Mouse (Mus musculus) hindbrain, embryonic 12.5 days (tissue): Measurements from ENCODE around the gene Slc50a1. TPM values are rescaled to one million over a fixed set of nuclear protein-coding genes. Genes with fewer than 3 reads are reported as not detected.
A peak's percentile ranks its signal among the peaks of the same experiment; 100 is the strongest.

Experiments used
- ATAC-seq: fragments of 200-750 bp; cut with Nextera tagmentation; 2 replicates; pipeline ENCODE4 v1.8.0; 2017; ENCODE audit warnings: moderate TSS enrichment; ENCODE audit not compliant: low FRiP score
- H3K27ac ChIP-seq: fragments of 300-500 bp; sonication (generic); 2 replicates; pipeline ENCODE4 v1.5.1; 2016; ENCODE audit warnings: mild to moderate bottlenecking
- H3K27me3 ChIP-seq: fragments of 300-500 bp; sonication (generic); 2 replicates; pipeline ENCODE4 v1.6.1; 2016; ENCODE audit warnings: mild to moderate bottlenecking
- H3K36me3 ChIP-seq: fragments of 300-500 bp; sonication (generic); 2 replicates; pipeline ENCODE4 v1.6.1; 2016; ENCODE audit warnings: mild to moderate bottlenecking
- H3K4me1 ChIP-seq: fragments of 300-500 bp; sonication (generic); 2 replicates; pipeline ENCODE4 v1.6.1; 2016
- H3K4me2 ChIP-seq: fragments of 300-500 bp; sonication (generic); replicated peaks from 2 replicates; pipeline ENCODE4 v1.6.1; 2016; ENCODE audit warnings: mild to moderate bottlenecking
- H3K4me3 ChIP-seq: fragments of 300-500 bp; sonication (generic); 2 replicates; pipeline ENCODE4 v1.5.1; 2016; ENCODE audit warnings: mild to moderate bottlenecking
- H3K9ac ChIP-seq: fragments of 300-500 bp; sonication (generic); 2 replicates; pipeline ENCODE4 v1.6.1; 2016; ENCODE audit warnings: mild to moderate bottlenecking, moderate library complexity
- H3K9me3 ChIP-seq: fragments of 300-500 bp; sonication (generic); replicated peaks from 2 replicates; pipeline ENCODE4 v1.6.1; 2016; ENCODE audit warnings: mild to moderate bottlenecking
- WGBS: fragments of 180-500 bp; shearing (Covaris S2); methylation state at CpG from one replicate; pipeline ENCODE4 v1.1.7; 2016; 5-methylcytosine and 5-hydroxymethylcytosine counted together
- polyA plus RNA-seq: library from polyadenylated mRNA; unstranded; fragments of >200 nt; fragmentation: Nextera tagmentation; extraction: Ambion mirVana; gene quantifications from 2 replicates; pipeline ENCODE4 v1.2.1, GENCODE M21; 2016

The Slc50a1 gene
- polyA plus RNA-seq, 1 experiment from 2014 or later = 44.9 TPM

- H3K4me1 ChIP-seq = peaks cover 39% of the 10 kb centered on the region
- no peaks in the 10 kb centered on the region for H3K9me3 ChIP-seq
- H3K4me3 ChIP-seq = peak overlapping the region; percentile 43
- H3K27me3 ChIP-seq = peaks cover 49% of the 10 kb centered on the region
- WGBS = 22% methylated on average over 8 of the region's 8 CpGs
- H3K36me3 ChIP-seq = no peaks in the 10 kb centered on the region
- H3K9ac ChIP-seq = peak overlapping the region; percentile 61
- ATAC-seq = no peak
- no peak overlapping the region for H3K27ac ChIP-seq
- peak overlapping the region; percentile 89 for H3K4me2 ChIP-seq
Measured at GRCm38 (mm10) chr3:89278643-89279042, 8.3 kb upstream of the Slc50a1 start.

- Histone ChIP-seq H3K9ac (peak overlapping the region; percentile 61; the same call in 1 of the 2 replicates), H3K9me3 (no peaks in the 10 kb centered on the region), H3K4me3 (peak overlapping the region; percentile 3; the same call in 1 of the 2 replicates), H3K4me2 (peak overlapping the region; percentile 89), H3K27me3 (peaks cover 49% of the 10 kb centered on the region), H3K4me1 (peaks cover 39% of the 10 kb centered on the region), H3K27ac (no peak overlapping the region), H3K36me3 (no peaks in the 10 kb centered on the region)
- no peak for ATAC-seq
- WGBS = 77% methylated on average over 7 of the region's 7 CpGs
Measured at GRCm38 (mm10) chr3:89278107-89278506, 7.7 kb upstream of the Slc50a1 start.

DNA sequence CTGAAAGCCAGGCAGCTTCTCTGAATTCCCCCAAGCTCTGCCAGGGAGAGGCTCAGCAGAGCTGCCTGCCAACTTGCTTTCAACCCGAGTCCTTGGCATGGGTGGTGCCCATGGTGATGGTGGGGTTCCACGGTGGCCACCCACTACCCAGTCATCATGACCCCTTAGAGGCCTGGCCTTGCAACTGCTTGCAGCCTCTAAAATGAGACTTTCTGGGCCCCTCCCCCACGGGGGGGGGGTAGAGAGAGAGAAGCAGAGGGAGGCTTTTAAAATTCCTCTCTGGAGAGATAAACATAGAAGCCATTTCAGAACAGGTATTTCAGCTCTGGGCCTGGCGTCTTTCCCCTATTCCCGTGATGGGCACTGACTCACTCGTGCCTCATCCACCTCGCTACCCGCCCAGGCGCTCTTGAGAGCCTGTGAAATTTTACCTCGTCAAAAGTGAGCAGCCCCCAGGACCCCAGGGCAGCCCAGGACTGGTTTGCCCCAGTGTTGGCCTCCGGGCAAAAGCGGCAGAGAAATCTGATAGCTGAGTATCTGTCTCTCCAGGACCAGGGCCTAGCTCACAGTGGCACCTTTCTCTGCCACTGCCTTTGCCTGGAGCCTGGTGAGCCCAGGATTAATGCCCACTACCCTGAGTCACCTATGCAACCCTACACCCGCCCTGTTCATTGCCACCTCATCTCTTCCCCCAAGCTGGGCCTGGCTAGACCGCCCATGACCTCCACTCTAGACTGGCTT lies 7.1 kb upstream of the Slc50a1 start:
- Histone ChIP-seq H3K4me2 (peak overlapping the region; percentile 89), H3K9me3 (no peaks in the 10 kb centered on the region), H3K27ac (peak overlapping the region; percentile 49; the same call in 1 of the 2 replicates), H3K4me1 (peaks cover 39% of the 10 kb centered on the region), H3K4me3 (peak overlapping the region; percentile 12; the same call in 1 of the 2 replicates), H3K9ac (peak overlapping the region; percentile 47; the same call in 1 of the 2 replicates), H3K36me3 (no peaks in the 10 kb centered on the region), H3K27me3 (peaks cover 49% of the 10 kb centered on the region)
- ATAC-seq = no peak
- WGBS = 49% methylated on average over 14 of the region's 14 CpGs

GRCm38 (mm10) chr3:89276061-89276460 lies 5.7 kb upstream of the Slc50a1 start:
- Histone ChIP-seq H3K4me1 (peaks cover 33% of the 10 kb centered on the region), H3K9ac (no peak overlapping the region), H3K4me3 (no peak overlapping the region), H3K36me3 (no peaks in the 10 kb centered on the region), H3K9me3 (no peaks in the 10 kb centered on the region), H3K4me2 (no peak overlapping the region), H3K27ac (no peak overlapping the region), H3K27me3 (peaks cover 37% of the 10 kb centered on the region)
- ATAC-seq = no peak
- 91% methylated on average over 13 of the region's 13 CpGs for WGBS

- no peak overlapping the region for H3K4me2 ChIP-seq
- H3K9me3 ChIP-seq = no peaks in the 10 kb centered on the region
- H3K4me3 ChIP-seq = no peak overlapping the region
- peaks cover 29% of the 10 kb centered on the region for H3K4me1 ChIP-seq
- ATAC-seq = no peak
- 67% methylated on average over 6 of the region's 6 CpGs for WGBS
- H3K27me3 ChIP-seq = no peaks in the 10 kb centered on the region; the same call in 1 of the 2 replicates
- H3K36me3 ChIP-seq = no peaks in the 10 kb centered on the region
- H3K9ac ChIP-seq = no peak overlapping the region
- H3K27ac ChIP-seq = no peak overlapping the region
Measured at GRCm38 (mm10) chr3:89271760-89272159, 1.4 kb upstream of the Slc50a1 start.

DNA sequence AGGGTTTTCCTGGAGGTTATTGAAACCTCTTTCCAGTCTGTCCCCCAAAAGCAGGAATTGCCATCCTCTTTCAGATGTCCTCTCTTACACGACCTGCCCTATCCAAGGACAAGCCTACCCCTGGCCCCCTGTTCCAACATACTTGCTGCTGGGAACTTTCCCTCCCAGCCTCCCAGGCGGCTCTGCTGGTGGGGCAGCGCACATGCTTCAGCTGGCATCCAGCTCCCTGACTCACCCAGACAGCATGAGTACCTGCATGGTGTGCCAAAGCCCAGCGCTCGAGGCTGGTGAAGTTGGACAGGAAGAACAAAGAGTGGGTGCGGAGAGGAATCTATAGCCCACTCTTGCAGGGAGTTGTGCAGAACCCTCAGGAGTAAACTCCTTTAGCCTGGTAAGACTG lies 521 bp upstream of the Slc50a1 start:
- H3K27ac ChIP-seq = no peak overlapping the region
- peak overlapping the region; percentile 44 for H3K4me3 ChIP-seq

GRCm38 (mm10) chr3:89268916-89269315 lies 1.5 kb downstream of the Slc50a1 start:
- H3K9ac ChIP-seq = no peak overlapping the region

More for the DNA sequence above, 521 bp upstream of the Slc50a1 start:
- Histone ChIP-seq H3K9ac (peak overlapping the region; percentile 73; the same call in 1 of the 2 replicates), H3K4me2 (peak overlapping the region; percentile 66), H3K27me3 (no peaks in the 10 kb centered on the region), H3K36me3 (no peaks in the 10 kb centered on the region), H3K9me3 (no peaks in the 10 kb centered on the region), H3K4me1 (peaks cover 33% of the 10 kb centered on the region)
- whole genome bisulfite sequencing = 77% methylated on average over 6 of the region's 6 CpGs
- no peak for ATAC-seq

GRCm38 (mm10) chr3:89266439-89266893 lies 3.9 kb downstream of the Slc50a1 start:
- Histone ChIP-seq H3K27ac (peak overlapping the region; percentile 69), H3K36me3 (no peaks in the 10 kb centered on the region), H3K9ac (peak overlapping the region; percentile 75), H3K4me1 (peaks cover 34% of the 10 kb centered on the region), H3K27me3 (no peaks in the 10 kb centered on the region), H3K4me3 (peak overlapping the region; percentile 57), H3K4me2 (peak overlapping the region; percentile 65), H3K9me3 (no peaks in the 10 kb centered on the region)
- ATAC-seq = peak; percentile 84
- WGBS = 2% methylated on average over 20 of the region's 20 CpGs

More at GRCm38 (mm10) chr3:89268916-89269315, 1.5 kb downstream of the Slc50a1 start:
- Histone ChIP-seq H3K4me1 (peaks cover 34% of the 10 kb centered on the region), H3K36me3 (no peaks in the 10 kb centered on the region), H3K4me2 (no peak overlapping the region; the same call in 1 of the 2 replicates), H3K27me3 (no peaks in the 10 kb centered on the region), H3K27ac (no peak overlapping the region), H3K4me3 (no peak overlapping the region), H3K9me3 (no peaks in the 10 kb centered on the region)
- 48% methylated on average over 8 of the region's 8 CpGs for WGBS
- no peak for ATAC-seq

DNA sequence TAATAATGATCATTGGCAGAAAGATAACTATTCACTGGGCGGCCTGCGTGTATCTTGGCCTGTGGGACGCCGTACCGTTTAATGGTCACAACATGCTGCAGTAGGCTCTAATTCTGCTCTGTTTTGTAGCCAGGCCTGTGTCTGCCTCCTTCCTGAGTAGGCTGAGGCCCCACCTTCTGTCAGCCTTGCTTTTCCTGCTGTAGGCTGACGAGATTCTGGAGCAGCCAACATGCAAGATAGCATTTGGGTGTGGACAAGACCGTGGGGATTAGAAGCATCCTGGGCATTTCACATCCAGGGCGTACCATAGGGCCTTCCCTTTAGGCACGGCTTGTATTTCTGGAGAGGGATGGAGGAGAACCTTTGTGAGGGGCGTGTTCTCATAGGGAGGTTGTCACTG lies 8.0 kb downstream of the Slc50a1 start:
- 77% methylated on average over 10 of the region's 10 CpGs for WGBS
- no peak overlapping the region for H3K9ac ChIP-seq
- H3K27ac ChIP-seq = no peak overlapping the region
- ATAC-seq = no peak
- H3K4me2 ChIP-seq = no peak overlapping the region
- H3K4me3 ChIP-seq = no peak overlapping the region
- H3K36me3 ChIP-seq = no peaks in the 10 kb centered on the region
- H3K4me1 ChIP-seq = peaks cover 11% of the 10 kb centered on the region
- no peaks in the 10 kb centered on the region for H3K9me3 ChIP-seq
- no peaks in the 10 kb centered on the region; the same call in 1 of the 2 replicates for H3K27me3 ChIP-seq

DNA sequence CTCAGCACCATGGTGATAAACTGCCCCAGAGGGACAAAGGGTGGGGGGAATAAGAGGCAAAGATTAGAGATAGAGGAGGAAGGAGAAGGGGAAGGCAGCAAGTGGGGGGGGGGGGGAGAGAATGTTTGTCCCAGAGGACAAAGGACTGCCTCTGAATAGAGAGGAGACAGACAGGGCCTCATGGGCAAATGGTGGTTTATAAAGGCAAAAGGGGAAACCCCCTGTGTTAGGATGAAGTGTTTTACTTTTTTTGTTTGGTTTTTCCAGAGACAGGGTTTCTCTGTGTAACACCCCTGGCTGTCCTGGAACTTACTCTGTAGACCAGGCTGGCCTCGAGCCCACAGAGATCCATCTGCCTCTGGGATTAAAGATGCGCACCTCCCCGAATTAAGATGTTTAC lies 10.2 kb downstream of the Slc50a1 start:
- ATAC-seq = no peak
- Histone ChIP-seq H3K4me3 (no peak overlapping the region), H3K4me1 (no peaks in the 10 kb centered on the region), H3K27me3 (no peaks in the 10 kb centered on the region; the same call in 1 of the 2 replicates), H3K9ac (no peak overlapping the region), H3K4me2 (no peak overlapping the region), H3K27ac (no peak overlapping the region), H3K36me3 (no peaks in the 10 kb centered on the region), H3K9me3 (no peaks in the 10 kb centered on the region)
- 67% methylated on average over 3 of the region's 3 CpGs for WGBS

DNA sequence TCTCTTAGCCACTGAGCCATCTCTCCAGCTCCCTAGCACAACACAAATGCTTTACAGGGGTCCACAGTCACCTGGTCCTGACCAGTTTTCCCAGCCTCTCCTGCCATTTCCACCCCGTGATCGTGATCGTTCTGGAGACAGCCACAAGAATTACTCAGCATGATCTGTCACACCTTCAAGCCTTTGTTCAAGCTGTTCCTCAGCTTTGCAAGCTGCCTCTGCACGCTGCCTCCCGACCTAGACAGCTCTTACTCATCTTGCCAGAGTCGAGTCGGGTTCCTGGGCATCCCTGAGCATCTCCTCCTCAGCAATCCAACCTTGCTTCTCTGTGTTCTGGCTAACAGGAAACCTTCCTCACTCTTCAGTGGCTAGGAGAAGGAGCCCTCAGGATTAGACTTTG lies 11.3 kb downstream of the Slc50a1 start, which contains the start of gene Dpm3:
Gene Dpm3, plus strand, starts transcription at position 283 of the 400 bp plus-strand sequence.
- H3K9ac ChIP-seq = no peak within 1 kb of the TSS
- 56% methylated on average over 7 of the region's 7 CpGs for WGBS
- no peak within 1 kb of the TSS for H3K4me3 ChIP-seq
- no peak for ATAC-seq
- H3K27ac ChIP-seq = no peak within 1 kb of the TSS
- H3K27me3 ChIP-seq = no peaks in the 10 kb centered on the region; the same call in 1 of the 2 replicates
- H3K4me1 ChIP-seq = no peaks in the 10 kb centered on the region
- no peak within 1 kb of the TSS for H3K4me2 ChIP-seq
- no peaks in the 10 kb centered on the region for H3K36me3 ChIP-seq
- no peaks in the 10 kb centered on the region for H3K9me3 ChIP-seq

- Histone ChIP-seq H3K9me3 (no peaks in the 10 kb centered on the region), H3K27me3 (peaks cover 14% of the 10 kb centered on the region; the same call in 1 of the 2 replicates), H3K36me3 (no peaks in the 10 kb centered on the region), H3K27ac (no peak overlapping the region), H3K9ac (no peak overlapping the region), H3K4me2 (no peak overlapping the region), H3K4me3 (no peak overlapping the region), H3K4me1 (peaks cover 6% of the 10 kb centered on the region)
- ATAC-seq = no peak
- WGBS = 81% methylated on average over 5 of the region's 5 CpGs
Measured at GRCm38 (mm10) chr3:89256177-89256576, 14.2 kb downstream of the Slc50a1 start.
